Mouse (Mus musculus): ENCODE results near the gene Serpinh1.

DNA sequence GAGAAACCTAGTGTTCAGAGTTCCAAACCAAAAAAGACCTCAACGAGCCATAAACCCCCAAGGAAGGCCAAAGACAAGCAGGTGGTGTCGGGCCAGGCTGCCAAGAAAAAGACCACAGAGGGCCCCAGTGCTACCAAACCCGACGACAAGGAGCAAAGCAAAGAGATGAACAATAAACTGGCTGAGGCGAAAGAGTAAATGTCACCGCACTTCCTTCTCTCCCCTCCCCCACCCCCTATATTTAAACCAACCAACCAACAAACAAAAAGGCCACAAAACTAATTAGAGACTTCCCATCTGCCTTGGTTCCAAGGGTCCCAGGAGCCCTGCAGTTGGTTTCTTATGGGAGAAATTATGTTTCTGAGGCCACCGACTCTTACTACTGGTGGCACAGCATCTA lies 35.6 kb downstream of the Serpinh1 start:
- no peak for TF ChIP-seq CTCF (IDR thresholded peaks at IDR 0.05; ENCODE audit: insufficient read depth, low read depth, low read length)
- TF ChIP-seq POLR2A (IDR thresholded peaks at IDR 0.05; ENCODE audit: insufficient read depth, low read depth, low read length): no peak
